Mouse (Mus musculus) ES-Bruce4 (cell line): ENCODE measurements around the gene Spdya.
"Not testable (repeated sequence)": the region's sequence is repeated elsewhere in the genome, so short reads cannot be mapped to it uniquely, and the experiment has no call there.

Experiments
- CTCF ChIP-seq: IDR thresholded peaks from one replicate; pipeline ENCODE4 v1.8.1; 2011; ENCODE audit warnings: low read depth, low read length
- EP300 ChIP-seq: IDR thresholded peaks from 2 replicates; pipeline ENCODE4 v1.6.1; 2011; ENCODE audit warnings: low read depth, low read length; ENCODE audit not compliant: insufficient read depth
- POLR2A ChIP-seq: IDR thresholded peaks from one replicate; pipeline ENCODE4 v1.8.1; 2011; ENCODE audit warnings: low read length; ENCODE audit not compliant: insufficient read depth

GRCm38 (mm10) chr17:71535595-71535994, 16.3 kb upstream of the Spdya start:
- TF ChIP-seq POLR2A, CTCF, EP300: not testable (repeated sequence)
